Mouse (Mus musculus): ENCODE measurements around the gene Ass1. TPM values are rescaled to one million over a fixed set of nuclear protein-coding genes. Genes with fewer than 3 reads are reported as not detected.

Gene Ass1
- total and polyA plus RNA-seq, 3 experiments: not detected

- Histone ChIP-seq H3K36me3 (replicated peaks) (no peaks in the 10 kb centered on the region), H3K9me3 (replicated peaks) (no peaks in the 10 kb centered on the region), H3K4me3 (ENCODE audit: low read depth, low read length) (no peak overlapping the region), H3K27me3 (ENCODE audit: insufficient read depth, low read length) (peaks cover 9% of the 10 kb centered on the region; the same call in 1 of the 2 replicates), H3K4me1 (ENCODE audit: insufficient read depth, low read depth, low read length) (no peaks in the 10 kb centered on the region)
- DNase-seq (ENCODE audit: low spot score): no peak
- ATAC-seq (ENCODE audit: extremely low read depth, insufficient number of reproducible peaks, low FRiP score, poor library complexity, severe bottlenecking): no peak
- no peak for TF ChIP-seq CTCF (IDR thresholded peaks at IDR 0.05; ENCODE audit: low read depth, low read length)
- TF ChIP-seq GATA2 (IDR thresholded peaks at IDR 0.05; ENCODE audit: borderline replicate concordance, low read depth, low read length): no peak
These were observed 21.1 kb upstream of the Ass1 start for GRCm38 (mm10) chr2:31448756-31449440.

GRCm38 (mm10) chr2:31449441-31449815, 20.6 kb upstream of the Ass1 start:
- H3K27me3 ChIP-seq (ENCODE audit: insufficient read depth, low read length): peaks cover 9% of the 10 kb centered on the region; the same call in 1 of the 2 replicates
- DNase-seq (ENCODE audit: low spot score) (no peak), ATAC-seq (ENCODE audit: extremely low read depth, insufficient number of reproducible peaks, low FRiP score, poor library complexity, severe bottlenecking) (no peak)
- H3K36me3 ChIP-seq (replicated peaks): no peaks in the 10 kb centered on the region
- H3K4me1 ChIP-seq (ENCODE audit: insufficient read depth, low read depth, low read length): no peaks in the 10 kb centered on the region
- H3K4me3 ChIP-seq (ENCODE audit: low read depth, low read length): no peak overlapping the region
- no peaks in the 10 kb centered on the region for H3K9me3 ChIP-seq (replicated peaks)
- no peak for TF ChIP-seq TAL1 (conservative IDR thresholded peaks at IDR 0.05; ENCODE audit: low read depth, low read length)
- no peak for TF ChIP-seq GATA2 (IDR thresholded peaks at IDR 0.05; ENCODE audit: borderline replicate concordance, low read depth, low read length)
- no peak for TF ChIP-seq CTCF (IDR thresholded peaks at IDR 0.05; ENCODE audit: low read depth, low read length)
- no peak for TF ChIP-seq GATA1 (IDR thresholded peaks at IDR 0.05; ENCODE audit: borderline replicate concordance, low read length)
- TF ChIP-seq POLR2AphosphoS5 (IDR thresholded peaks at IDR 0.05; ENCODE audit: insufficient replicate concordance, low read depth, low read length): no peak

GRCm38 (mm10) chr2:31449902-31450301, 20.1 kb upstream of the Ass1 start:
- no peak; the same call in 1 of the 2 replicates for TF ChIP-seq POLR2AphosphoS5 (IDR thresholded peaks at IDR 0.05; ENCODE audit: insufficient replicate concordance, low read depth, low read length)
- TF ChIP-seq CTCF (IDR thresholded peaks at IDR 0.05; ENCODE audit: low read depth, low read length): no peak
- TF ChIP-seq GATA2 (IDR thresholded peaks at IDR 0.05; ENCODE audit: borderline replicate concordance, low read depth, low read length): no peak
- no peak for TF ChIP-seq TAL1 (conservative IDR thresholded peaks at IDR 0.05; ENCODE audit: low read depth, low read length)
- TF ChIP-seq GATA1 (IDR thresholded peaks at IDR 0.05; ENCODE audit: borderline replicate concordance, low read length): no peak
- Histone ChIP-seq H3K36me3 (replicated peaks) (no peaks in the 10 kb centered on the region), H3K27me3 (ENCODE audit: insufficient read depth, low read length) (peaks cover 8% of the 10 kb centered on the region; the same call in 1 of the 2 replicates), H3K4me1 (ENCODE audit: insufficient read depth, low read depth, low read length) (no peaks in the 10 kb centered on the region), H3K4me3 (ENCODE audit: low read depth, low read length) (peak overlapping the region; percentile 10; the same call in 1 of the 2 replicates), H3K9me3 (replicated peaks) (no peaks in the 10 kb centered on the region)
- ATAC-seq (ENCODE audit: extremely low read depth, insufficient number of reproducible peaks, low FRiP score, poor library complexity, severe bottlenecking) (no peak), DNase-seq (ENCODE audit: low spot score) (no peak)

DNA sequence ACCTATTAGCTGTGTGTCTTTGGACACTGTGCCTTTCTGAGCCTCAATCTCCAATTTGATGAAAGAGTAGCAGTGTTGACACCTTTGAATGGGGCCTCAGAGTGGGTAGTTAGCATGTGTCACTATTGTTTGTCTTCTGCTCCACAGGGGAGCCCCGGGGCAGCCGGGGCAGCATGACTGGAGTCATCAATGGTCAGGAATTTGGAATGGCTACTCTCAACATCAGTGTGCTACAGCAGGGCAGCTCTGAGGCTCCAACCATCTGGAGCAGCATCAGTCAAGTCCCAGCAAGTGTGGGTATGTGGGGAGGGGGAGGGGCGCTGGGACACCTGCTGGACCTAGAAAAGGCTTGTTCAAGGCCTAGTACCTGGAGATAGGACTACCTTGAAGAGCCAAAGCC, 19.3 kb upstream of the Ass1 start:
- DNase-seq (ENCODE audit: low spot score): no peak
- no peaks in the 10 kb centered on the region for H3K4me1 ChIP-seq (ENCODE audit: insufficient read depth, low read depth, low read length)
- H3K27me3 ChIP-seq (ENCODE audit: insufficient read depth, low read length): peaks cover 9% of the 10 kb centered on the region; the same call in 1 of the 2 replicates
- no peak for ATAC-seq (ENCODE audit: extremely low read depth, insufficient number of reproducible peaks, low FRiP score, poor library complexity, severe bottlenecking)
- no peaks in the 10 kb centered on the region for H3K36me3 ChIP-seq (replicated peaks)
- H3K9me3 ChIP-seq (replicated peaks): no peaks in the 10 kb centered on the region
- TF ChIP-seq GATA1 (IDR thresholded peaks at IDR 0.05; ENCODE audit: borderline replicate concordance, low read length) (no peak), CTCF (IDR thresholded peaks at IDR 0.05; ENCODE audit: low read depth, low read length) (no peak), TAL1 (conservative IDR thresholded peaks at IDR 0.05; ENCODE audit: low read depth, low read length) (no peak), POLR2AphosphoS5 (IDR thresholded peaks at IDR 0.05; ENCODE audit: insufficient replicate concordance, low read depth, low read length) (no peak), GATA2 (IDR thresholded peaks at IDR 0.05; ENCODE audit: borderline replicate concordance, low read depth, low read length) (no peak)
- H3K4me3 ChIP-seq (ENCODE audit: low read depth, low read length): no peak overlapping the region

- ATAC-seq (ENCODE audit: extremely low read depth, insufficient number of reproducible peaks, low FRiP score, poor library complexity, severe bottlenecking) (no peak), DNase-seq (ENCODE audit: low spot score) (no peak)
- Histone ChIP-seq H3K4me1 (ENCODE audit: insufficient read depth, low read depth, low read length) (no peaks in the 10 kb centered on the region), H3K9me3 (replicated peaks) (no peaks in the 10 kb centered on the region), H3K4me3 (ENCODE audit: low read depth, low read length) (no peak overlapping the region), H3K36me3 (replicated peaks) (no peaks in the 10 kb centered on the region), H3K27me3 (ENCODE audit: insufficient read depth, low read length) (peaks cover 9% of the 10 kb centered on the region; the same call in 1 of the 2 replicates)
- TF ChIP-seq CTCF (IDR thresholded peaks at IDR 0.05; ENCODE audit: low read depth, low read length) (no peak), GATA2 (IDR thresholded peaks at IDR 0.05; ENCODE audit: borderline replicate concordance, low read depth, low read length) (no peak), TAL1 (conservative IDR thresholded peaks at IDR 0.05; ENCODE audit: low read depth, low read length) (no peak), GATA1 (IDR thresholded peaks at IDR 0.05; ENCODE audit: borderline replicate concordance, low read length) (no peak), POLR2AphosphoS5 (IDR thresholded peaks at IDR 0.05; ENCODE audit: insufficient replicate concordance, low read depth, low read length) (no peak)
These were observed 18.5 kb upstream of the Ass1 start for GRCm38 (mm10) chr2:31451530-31451929.

GRCm38 (mm10) chr2:31453011-31453410, 17.0 kb upstream of the Ass1 start:
- Histone ChIP-seq H3K36me3 (replicated peaks) (no peaks in the 10 kb centered on the region), H3K27me3 (ENCODE audit: insufficient read depth, low read length) (peaks cover 9% of the 10 kb centered on the region; the same call in 1 of the 2 replicates), H3K4me3 (ENCODE audit: low read depth, low read length) (no peak overlapping the region), H3K9me3 (replicated peaks) (no peaks in the 10 kb centered on the region), H3K4me1 (ENCODE audit: insufficient read depth, low read depth, low read length) (no peaks in the 10 kb centered on the region)
- TF ChIP-seq POLR2AphosphoS5 (IDR thresholded peaks at IDR 0.05; ENCODE audit: insufficient replicate concordance, low read depth, low read length): no peak
- no peak for TF ChIP-seq GATA1 (IDR thresholded peaks at IDR 0.05; ENCODE audit: borderline replicate concordance, low read length)
- no peak for TF ChIP-seq TAL1 (conservative IDR thresholded peaks at IDR 0.05; ENCODE audit: low read depth, low read length)
- TF ChIP-seq CTCF (IDR thresholded peaks at IDR 0.05; ENCODE audit: low read depth, low read length): no peak
- TF ChIP-seq GATA2 (IDR thresholded peaks at IDR 0.05; ENCODE audit: borderline replicate concordance, low read depth, low read length): no peak
- DNase-seq (ENCODE audit: low spot score) (no peak), ATAC-seq (ENCODE audit: extremely low read depth, insufficient number of reproducible peaks, low FRiP score, poor library complexity, severe bottlenecking) (no peak)
